Mouse (Mus musculus) kidney, adult 18-20 months (tissue): ENCODE data around the gene Gm10130.
"Not testable (repeated sequence)": the region's sequence is repeated elsewhere in the genome, so short reads cannot be mapped to it uniquely, and the experiment has no call there.

Source experiments
- DNase-seq: peaks from one replicate; pipeline ENCODE4 v3.0.0; 2021

Gene Gm10130

DNA sequence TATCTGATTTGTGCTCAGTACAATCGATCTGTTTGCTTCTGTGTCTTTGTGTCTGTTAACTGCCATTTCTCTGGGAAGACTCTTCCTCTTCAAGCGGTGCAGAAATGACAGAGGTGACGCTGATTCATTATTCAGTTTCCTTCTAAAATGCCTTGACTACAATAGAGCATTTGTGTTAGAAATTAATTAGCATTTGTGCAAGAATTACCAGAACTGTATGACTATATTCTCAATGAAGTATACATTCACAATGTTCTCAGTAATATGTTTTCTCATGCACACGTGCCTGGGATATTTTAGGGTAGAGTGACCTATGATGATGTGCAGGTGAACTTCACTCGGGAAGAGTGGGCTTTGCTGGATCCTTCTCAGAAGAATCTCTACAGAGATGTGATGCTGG is at the start of gene Gm10130:
Gene Gm10130, plus strand, starts transcription at position 301 of the 400 bp plus-strand sequence.
- no peak for DNase-seq

DNA sequence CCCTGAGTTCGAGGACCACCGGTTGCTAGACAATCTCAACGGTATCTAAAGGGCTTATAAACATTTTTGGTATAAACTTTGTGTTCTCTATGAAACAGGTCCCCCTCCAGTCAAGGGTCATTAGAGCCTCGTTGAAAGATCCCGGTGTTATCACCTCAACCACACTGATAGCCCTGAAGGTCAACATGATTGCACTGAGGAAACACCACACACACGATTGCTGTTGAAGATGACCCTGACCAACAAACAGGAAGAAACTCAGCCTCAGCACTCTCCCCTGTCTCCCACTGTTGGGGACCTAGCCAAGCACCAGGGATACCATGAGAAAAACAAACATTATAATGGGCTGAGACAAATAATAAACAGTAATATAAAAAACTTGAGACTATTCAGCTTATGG is 29.8 kb upstream of the Gm10130 start:
- DNase-seq: no peak

DNA sequence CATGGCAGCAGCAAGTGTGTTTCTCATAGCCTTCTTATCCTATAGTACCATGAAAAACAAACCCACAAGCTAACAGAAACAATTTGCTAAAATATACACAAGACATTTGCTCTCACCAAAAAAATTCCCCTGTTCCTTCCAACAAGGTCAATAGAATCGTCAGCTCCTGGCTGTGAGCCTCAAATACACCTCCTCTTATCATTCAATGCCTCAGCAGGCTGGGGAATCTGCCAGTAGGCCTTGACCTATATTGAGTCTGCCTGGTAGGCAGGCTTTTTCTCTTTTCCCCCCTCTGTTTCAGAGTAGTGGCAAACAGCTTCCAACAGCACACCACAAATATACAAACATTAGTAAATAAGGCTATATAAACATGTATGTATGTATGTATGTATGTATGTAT is 24.4 kb upstream of the Gm10130 start:
- DNase-seq: no peak

GRCm38 (mm10) chr2:150307183-150307773 is 16.2 kb upstream of the Gm10130 start:
- DNase-seq: no peak

GRCm38 (mm10) chr2:150310952-150311884 is 12.3 kb upstream of the Gm10130 start:
- peak; percentile 93 for DNase-seq

DNA sequence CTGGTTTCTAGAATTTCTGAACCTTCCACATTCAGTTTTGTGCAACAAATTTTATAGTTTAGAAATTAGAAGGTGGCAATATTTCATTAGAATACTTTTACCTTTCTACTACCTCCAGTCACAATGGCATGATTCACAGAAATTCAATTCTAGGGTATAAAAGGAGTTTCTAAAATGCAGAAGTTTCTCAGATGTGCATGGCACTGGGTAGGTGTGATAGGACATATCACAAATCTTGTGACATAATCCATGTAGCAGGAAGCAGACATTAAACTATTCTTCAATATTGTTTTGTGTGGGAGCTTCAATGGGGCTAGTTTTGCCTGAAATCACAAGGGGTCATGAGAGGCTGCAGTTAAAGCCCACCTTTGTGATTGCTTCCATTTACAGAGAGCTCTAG is 7.4 kb upstream of the Gm10130 start:
- DNase-seq: no peak

GRCm38 (mm10) chr2:150318973-150319372 is 4.5 kb upstream of the Gm10130 start:
- DNase-seq: no peak

GRCm38 (mm10) chr2:150357136-150357535 is 33.6 kb downstream of the Gm10130 start:
- DNase-seq: not testable (repeated sequence)

GRCm38 (mm10) chr2:150362113-150362877 is 38.8 kb downstream of the Gm10130 start, which contains the start of gene 3300002I08Rik:
Gene 3300002I08Rik, minus strand, starts transcription at chr2:150362765.
- DNase-seq: peak; percentile 90

DNA sequence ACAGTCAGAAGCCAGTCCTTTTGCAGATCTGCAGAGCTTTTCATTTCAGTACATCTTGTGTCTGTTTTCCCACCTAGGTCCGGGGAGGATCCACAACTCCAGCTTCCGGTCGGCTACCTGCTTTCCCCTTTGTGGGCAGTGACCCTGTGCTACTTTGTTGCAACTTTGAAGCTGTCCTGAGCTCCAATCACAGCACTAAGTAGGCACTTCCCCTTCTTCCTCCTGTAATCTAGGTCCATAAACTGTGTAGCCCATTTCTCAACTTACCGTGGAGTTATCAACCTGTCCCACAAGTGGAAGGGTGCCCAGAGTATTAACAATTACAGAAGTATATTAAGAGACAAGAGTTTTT is 39.4 kb downstream of the Gm10130 start:
- DNase-seq: no peak

DNA sequence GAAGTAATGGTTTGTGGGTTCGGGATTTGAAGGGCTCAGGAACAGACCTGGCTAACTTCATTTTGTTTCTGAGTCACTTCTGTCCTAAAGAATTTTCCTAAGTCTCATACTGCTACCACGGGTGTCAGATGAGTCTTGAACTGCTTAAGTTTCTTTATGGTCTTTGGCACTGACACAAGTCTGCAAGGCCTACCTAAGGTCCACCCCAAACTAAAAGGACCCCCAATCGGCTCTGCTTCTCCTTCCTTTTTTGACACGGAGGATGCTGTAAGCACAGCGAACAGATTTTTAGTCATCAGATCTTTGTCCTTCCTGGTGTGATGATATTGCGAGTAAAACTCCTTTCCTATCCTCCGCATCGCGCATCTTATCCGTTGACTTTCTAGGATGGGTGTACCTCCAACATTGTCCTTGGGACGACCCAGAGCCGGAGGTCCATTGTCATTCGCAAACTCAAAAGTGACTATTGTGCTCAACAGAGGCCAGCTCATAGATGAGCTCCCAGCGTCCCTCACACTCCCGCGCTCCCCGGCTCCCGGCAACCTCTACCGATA is 62.1 kb downstream of the Gm10130 start:
- DNase-seq: not testable (repeated sequence)

GRCm38 (mm10) chr2:150390198-150390597 is 66.7 kb downstream of the Gm10130 start:
- DNase-seq: no peak

GRCm38 (mm10) chr2:150412146-150412545 is 88.6 kb downstream of the Gm10130 start:
- DNase-seq: not testable (repeated sequence)
